Mouse (Mus musculus) liver (tissue): ENCODE measurements around the gene Fam32a.

Experiments
- DNase-seq: peaks from one replicate; pipeline ENCODE4 v3.0.0-alpha.2; 2020; ENCODE audit warnings: mixed read lengths

The Fam32a gene

GRCm38 (mm10) chr8:72219541-72220363 is at the start of gene Fam32a:
Fam32a (plus strand) TSS chr8:72219730.
- peak; percentile 93 for DNase-seq

DNA sequence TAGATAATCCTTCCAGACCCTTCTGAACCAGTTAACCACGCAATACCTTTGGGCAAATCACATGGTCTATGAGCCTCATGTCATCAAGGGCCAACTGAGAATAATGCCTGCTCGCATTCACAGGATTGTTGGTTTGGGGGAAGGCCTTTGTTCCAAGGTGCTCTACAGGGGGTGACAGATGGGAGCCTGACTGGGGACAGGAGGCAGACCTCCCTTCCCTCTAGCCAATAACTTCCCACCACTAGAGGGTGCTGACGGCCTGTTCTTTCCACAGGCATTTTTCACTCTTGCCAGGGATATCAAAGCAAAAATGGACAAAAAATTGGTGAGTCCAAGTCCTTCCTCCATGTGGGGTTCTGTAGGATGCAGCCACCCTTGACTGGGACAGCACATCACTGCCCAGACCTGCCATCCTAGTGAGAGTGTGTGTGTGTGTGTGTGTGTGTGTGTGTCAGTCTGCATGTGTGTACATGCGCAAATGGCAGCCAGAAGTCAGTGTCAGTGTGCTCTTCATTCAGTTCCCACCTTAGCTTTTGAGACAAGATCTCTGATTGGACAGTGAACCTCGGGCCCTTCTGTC is 42.1 kb upstream of the Fam32a start:
- peak; percentile 66 for DNase-seq

DNA sequence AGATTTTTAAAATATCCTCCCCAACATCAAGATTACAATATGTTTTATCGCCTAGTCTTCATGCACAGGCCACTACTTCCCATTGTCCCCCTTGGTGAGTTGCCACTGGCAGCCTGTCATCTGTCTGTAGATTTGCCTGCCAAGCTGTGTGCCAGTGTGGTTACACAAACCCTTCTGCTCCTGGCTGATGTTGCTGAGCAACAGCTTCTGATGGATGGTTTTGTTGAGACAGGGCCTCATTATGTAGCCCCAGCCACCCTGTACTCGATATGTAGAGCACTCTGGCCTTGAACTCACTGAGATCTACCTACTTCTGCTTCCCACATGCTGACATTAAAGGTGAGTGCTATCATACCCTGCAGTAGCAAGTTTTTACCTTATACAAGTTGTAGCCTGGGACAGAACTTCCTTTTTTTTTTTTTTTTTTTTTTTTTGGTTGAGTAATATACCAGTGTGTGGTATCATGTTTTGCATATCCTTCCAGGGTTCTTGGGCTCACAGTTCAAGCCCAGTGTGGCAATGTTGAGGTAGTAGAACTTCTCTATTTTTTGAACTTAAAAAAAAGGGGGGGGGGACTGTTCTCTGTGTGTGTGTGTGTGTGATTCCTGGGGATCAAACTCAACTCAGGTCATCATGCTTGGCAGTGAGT is 35.9 kb upstream of the Fam32a start:
- DNase-seq = no peak

DNA sequence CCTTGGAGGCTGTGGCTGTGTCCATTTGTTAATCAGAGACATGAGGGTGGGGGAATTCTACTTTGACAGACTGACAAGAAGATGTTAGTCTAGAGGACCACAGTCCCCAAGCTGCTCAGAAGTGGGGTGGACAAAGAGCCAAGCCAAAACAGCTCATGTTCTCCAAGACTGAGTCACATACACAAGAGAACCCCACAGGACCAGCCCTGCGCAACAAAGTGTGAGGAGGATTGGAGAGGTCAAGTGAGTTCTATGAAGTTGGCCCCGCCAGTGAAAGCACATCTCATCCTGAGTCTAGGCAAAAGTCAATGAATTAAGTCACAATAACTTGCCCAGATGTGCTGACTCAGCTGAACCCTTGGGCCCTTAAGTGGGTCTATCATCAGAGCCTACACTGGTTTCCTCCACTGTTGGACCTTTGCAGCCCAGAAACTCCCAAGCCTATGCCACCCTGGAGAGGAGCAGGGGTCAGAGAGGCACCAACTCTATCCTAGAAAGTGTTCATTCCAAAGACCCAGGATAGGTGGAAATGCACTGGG is 31.7 kb upstream of the Fam32a start:
- no peak for DNase-seq

DNA sequence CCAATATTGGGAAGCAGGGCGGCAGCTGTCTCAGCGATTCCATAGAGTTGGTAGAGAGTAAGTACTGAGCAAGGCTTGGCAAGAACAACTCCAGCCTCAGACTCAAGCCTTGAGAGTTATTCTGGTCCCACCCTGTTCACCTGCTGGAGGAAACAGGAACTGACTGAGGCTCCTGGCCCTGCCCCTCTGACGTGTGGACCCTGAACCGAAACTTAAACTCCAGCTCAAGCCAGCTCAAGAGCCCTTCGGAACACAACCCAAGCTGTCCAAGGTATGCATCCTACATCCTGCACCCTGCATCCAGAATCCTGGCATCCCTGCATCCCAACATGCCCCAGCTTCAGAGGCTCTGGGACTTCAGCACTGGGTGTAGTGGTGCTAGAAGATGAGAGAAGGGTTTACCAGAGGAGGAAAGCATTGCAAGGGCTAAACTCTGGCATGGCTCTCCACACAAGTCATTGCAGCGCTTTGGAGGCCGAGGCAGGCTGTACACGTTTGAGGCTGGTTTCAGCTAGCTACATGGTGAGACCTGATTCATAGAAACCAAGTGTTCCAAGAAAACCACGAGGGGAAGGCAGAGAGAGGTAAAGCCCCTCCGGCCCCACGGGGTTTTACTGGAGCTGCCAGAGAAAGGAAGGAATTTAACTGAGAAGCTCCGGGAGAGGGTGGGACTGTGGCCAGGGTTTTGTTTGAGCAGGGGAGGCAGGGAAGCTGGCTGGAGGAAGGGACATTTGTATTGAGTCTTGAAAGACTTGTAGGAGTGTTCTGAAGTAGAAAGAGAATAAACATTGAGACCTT is 29.9 kb upstream of the Fam32a start, which contains the start of gene Hsh2d:
Hsh2d (plus strand) TSS at position 222 of the 798 bp plus-strand sequence.
- no peak for DNase-seq

GRCm38 (mm10) chr8:72190215-72190539 is 29.4 kb upstream of the Fam32a start:
- DNase-seq = no peak

DNA sequence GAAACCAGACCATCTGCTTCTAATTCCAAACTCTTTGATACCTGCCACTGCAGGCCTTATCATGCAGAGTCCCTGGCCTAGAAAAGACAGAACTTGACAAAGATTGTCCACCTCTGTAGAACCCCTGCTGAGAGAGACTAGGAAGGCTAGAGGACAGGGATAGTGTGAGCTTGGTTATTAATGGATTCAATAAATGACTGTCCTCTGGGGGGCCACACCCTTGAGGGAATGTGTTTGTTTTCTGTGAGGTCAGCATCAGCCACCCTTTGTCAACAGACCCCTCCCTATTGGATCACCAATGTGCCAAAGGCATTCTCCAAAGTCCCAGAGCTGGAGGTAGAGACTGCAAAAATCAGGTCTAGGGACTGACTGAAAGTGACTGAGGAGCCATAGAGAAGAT is 27.5 kb upstream of the Fam32a start:
- no peak for DNase-seq

DNA sequence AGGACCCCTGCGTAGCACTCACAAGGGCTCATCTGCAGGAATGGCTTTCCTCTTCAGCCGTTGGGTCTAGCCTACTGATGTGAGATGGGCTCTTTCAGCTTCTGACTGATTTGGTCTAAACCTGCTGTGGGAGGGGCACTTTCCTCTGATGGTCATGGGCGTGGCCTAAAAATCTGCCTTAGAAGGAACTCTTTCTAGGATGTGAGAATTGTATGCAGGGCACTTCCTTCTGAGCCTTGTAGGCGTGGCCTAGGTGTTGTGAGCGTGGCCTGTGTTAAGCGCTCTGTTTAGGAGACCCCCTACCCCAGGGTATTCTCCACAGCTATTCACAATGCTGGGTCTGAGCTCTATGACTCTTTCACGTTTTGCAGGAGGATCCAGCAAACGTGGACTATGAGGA is 21.5 kb upstream of the Fam32a start:
- peak; percentile 14 for DNase-seq

GRCm38 (mm10) chr8:72208582-72208981 is 10.9 kb upstream of the Fam32a start:
- DNase-seq = no peak

- DNase-seq = no peak
Measured at GRCm38 (mm10) chr8:72210222-72210621, 9.3 kb upstream of the Fam32a start.

- no peak for DNase-seq
Measured at GRCm38 (mm10) chr8:72210710-72211109, 8.8 kb upstream of the Fam32a start.

- DNase-seq = no peak
Measured at GRCm38 (mm10) chr8:72211846-72212245, 7.7 kb upstream of the Fam32a start.

DNA sequence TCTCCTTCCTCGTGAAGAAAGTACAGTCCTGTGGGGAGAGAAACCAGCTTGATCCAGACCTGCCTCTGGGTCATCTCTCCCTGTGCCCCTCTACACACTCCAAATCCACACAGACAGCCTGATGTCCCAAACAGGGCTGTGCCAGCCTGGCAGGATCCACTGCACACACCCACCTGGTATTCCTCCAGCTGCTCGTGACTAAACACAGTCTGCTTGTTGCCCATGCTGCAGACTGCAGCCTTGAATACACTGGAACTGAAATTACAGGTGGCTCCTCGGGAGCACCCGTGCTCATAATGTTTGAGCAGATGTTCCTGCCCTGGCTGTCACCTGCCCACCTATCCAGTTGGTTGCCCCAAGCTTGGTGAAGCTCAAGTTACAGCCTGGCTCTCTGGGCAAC is 6.8 kb upstream of the Fam32a start, which contains the start of gene Cib3:
Cib3 (minus strand) TSS at position 87 of the 400 bp plus-strand sequence.
- no peak for DNase-seq

DNA sequence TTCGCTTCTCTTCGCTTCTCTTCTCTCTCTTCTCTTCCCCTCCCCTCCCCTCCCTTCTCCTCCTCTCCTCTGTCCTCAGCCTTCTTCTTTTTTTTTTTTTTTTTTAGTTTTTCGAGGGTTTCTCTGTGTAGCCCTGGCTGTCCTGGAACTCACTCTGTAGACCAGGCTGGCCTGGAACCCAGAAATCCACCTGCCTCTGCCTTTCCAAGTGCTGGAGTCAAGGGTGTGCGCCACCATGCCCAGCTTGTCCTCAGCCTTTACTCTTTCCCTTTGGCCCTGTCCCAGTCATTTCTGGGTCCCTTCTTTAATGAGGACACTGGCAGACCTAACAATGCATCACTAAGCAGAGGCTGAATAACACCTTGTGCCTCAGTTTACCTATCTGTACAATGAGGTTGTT is 6.0 kb upstream of the Fam32a start, which contains the start of gene Gm11034:
Gm11034 (minus strand) TSS at position 101 of the 400 bp plus-strand sequence.
- no peak for DNase-seq

GRCm38 (mm10) chr8:72215060-72215459 is 4.5 kb upstream of the Fam32a start:
- DNase-seq = peak; percentile 20

- no peak for DNase-seq
Measured at GRCm38 (mm10) chr8:72215871-72216270, 3.7 kb upstream of the Fam32a start.

DNA sequence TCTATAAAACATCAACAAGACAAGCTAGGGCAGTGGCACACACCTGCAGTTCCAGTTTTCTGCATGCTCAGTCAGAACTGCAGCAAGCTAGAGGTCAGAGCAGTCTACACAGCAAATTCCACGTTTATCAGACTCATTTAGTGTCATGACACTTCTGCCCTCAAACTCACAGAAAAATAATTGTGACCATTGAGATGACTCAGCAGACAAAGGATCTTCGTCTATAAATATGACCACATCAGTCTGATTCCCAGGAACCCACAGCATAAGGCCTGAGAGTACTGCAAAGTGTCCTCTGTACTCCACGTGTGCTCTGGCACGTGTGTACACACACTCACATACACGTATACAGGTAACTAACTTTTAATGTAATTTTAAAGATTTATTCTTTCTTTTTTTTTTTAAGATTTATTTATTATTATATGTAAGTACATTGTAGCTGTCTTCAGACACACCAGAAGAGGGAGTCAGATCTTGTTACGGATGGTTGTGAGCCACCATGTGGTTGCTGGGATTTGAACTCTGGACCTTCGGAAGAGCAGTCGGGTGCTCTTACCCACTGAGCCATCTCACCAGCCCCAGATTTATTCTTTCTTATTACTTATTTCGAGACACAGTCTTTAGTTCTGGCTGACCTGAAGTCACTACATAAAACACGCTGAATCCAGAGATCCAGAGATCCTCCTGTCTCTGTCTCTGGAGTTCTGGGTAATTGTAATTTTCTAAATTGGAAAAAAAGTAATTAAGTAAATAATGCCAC is 569 bp upstream of the Fam32a start:
- no peak for DNase-seq

GRCm38 (mm10) chr8:72220758-72221157 is 1.2 kb downstream of the Fam32a start:
- peak; percentile 13 for DNase-seq

GRCm38 (mm10) chr8:72222656-72223055 is 3.1 kb downstream of the Fam32a start:
- DNase-seq = no peak

DNA sequence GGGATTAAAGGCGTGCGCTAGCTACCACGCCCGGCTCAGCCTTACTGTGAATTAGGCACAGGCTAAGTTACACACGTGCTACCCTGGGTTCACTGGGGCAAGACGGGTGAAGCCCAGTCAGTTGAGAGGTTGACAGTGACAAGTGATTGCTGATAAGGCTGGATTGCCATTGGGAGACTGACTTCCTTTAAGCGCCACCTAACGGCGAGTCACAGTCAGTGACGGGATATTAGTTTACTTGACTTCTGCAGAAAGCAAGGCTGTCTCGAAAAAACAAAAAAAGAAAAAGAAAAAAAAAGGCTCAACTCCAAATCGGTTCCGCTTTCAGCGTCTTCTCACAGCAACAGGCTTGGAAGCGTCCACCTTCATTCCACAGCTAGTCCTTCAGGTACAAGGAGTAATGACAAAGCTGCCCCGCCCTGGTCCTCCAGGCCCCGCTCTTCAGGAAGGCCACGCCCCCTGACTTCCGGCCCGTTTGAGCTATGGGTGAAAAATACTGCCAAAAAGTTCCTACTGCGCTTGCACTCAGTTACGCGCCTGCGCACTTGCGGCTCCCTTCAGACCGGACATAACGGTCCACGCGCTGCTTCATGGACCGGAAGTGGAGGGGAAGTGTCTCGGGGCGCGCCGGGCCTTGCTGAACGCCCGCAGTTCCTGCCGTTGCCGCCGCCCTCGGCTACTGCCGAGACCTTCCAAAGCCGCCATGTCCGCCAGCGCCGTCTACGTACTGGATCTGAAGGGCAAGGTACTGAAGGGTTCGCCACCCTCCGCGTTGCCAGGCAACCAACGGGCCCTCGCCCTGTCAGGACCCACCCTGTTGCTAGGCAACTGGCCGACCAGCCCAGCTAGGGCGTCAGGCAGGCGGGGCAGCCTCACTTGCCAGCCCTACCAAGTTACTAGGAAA is 20.2 kb downstream of the Fam32a start, which contains the start of gene Ap1m1:
Ap1m1 (plus strand) TSS at position 520 of the 904 bp plus-strand sequence.
- peak; percentile 99 for DNase-seq

DNA sequence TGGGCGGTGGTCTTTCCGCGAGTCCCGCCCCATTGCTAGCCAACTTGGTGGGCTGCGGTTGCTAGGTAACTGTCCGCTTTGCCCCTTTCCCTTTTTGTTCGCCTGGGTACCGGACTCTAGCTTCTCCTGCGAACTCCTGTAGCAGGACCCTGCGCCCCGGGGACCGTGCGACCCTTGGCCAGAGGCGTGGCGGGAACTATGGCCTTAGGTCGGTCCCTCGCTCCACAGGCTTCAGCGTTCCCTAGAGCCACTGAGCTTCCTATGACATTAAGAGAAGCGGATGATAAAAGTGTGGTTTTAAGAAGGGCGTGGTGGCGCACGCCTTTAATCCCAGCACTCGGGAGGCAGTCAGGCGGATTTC is 20.9 kb downstream of the Fam32a start:
- DNase-seq = no peak
